Mouse (Mus musculus): Measurements from ENCODE around the gene Tigd2.

Tigd2 gene

DNA sequence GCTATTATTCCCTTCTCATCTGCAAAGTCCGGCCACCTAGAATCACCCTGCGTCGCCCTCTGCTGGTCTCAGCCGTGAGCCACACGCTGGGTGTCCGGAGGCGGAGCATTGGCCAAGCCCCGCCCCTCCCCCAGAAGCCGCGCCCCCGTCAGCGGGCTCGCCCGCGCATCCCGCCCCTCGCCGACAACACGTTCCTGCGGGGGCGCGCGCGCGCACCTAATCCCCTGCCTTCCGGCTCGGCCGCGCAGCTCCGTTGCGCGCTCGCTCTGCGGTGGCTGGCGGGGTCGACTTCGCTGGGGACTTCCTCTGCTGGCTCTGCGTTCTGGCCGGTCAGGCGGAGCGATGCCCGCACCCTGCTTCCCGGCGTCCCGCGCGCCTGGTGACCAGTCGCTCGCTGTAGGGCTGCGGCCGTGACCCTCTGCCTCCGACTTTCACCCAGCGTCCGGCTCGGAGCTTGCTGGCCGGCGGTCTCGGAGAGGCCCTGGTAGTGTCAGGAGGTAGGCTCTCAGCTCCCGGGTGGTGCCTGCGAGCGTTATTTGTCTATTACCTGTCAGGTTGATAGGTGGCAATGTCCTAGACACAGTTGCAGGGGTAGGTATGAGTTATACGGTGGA, at the start of gene Tigd2:
TSS of gene Tigd2 (plus strand) at position 186 of the 614 bp plus-strand sequence.
- in situ Hi-C loops (cut with MboI, MseI): no loop called here

GRCm38 (mm10) chr6:59161801-59162478, 46.7 kb upstream of the Tigd2 start:
- in situ Hi-C loops (cut with MboI, MseI): loop anchor here (10.0 kb wide), 1 partner anchor 547 kb away; no protein-coding TSS in a partner anchor

DNA sequence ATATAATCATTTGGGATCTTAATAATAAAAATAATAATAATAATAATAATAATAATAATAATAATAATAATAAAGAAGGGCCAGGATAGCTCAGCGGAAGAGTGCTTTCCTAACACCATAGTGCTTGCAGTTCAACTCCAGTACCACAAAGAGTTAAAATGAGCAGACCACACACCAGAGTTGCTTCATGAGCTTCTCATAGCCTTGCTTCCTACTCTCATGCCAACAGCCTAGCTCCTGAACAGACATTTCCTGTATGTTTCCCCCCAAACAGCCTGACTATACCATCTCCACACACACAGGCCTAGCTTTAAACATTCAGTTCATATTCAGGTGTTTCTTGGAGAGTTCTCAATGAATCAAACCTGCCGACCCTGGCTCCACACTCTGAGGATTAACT, 45.8 kb upstream of the Tigd2 start:
- in situ Hi-C loops (cut with MboI, MseI): loop anchor here (10.0 kb wide), 1 partner anchor 548 kb away; no protein-coding TSS in a partner anchor

- in situ Hi-C loops (cut with MboI, MseI): loop anchor here (10.0 kb wide), 1 partner anchor 549 kb away; no protein-coding TSS in a partner anchor
Measured at GRCm38 (mm10) chr6:59163407-59163806, 45.3 kb upstream of the Tigd2 start.

GRCm38 (mm10) chr6:59168939-59169338, 39.7 kb upstream of the Tigd2 start:
- in situ Hi-C loops (cut with MboI, MseI): loop anchor here (10.0 kb wide), 1 partner anchor 554 kb away; no protein-coding TSS in a partner anchor

DNA sequence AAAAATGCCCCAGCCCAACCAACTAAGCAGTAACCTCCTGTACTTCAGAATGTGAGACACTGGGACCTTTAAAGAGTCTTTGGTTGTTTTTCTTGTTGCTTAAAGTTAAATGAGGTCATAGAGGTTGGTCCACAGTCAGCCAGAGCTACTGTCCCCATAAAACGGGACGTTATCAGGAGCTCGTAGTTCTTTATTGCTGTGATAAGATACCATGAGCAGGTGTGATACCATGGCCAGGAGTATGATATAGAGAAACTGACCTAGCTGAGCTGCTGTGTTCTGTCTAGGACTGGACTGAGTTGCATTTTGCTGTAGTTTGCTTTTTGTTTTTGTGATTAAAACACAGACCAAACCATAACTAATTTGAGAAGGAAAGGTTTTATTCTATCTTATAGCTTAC, 37.4 kb upstream of the Tigd2 start:
- in situ Hi-C loops (cut with MboI, MseI): no loop called here

DNA sequence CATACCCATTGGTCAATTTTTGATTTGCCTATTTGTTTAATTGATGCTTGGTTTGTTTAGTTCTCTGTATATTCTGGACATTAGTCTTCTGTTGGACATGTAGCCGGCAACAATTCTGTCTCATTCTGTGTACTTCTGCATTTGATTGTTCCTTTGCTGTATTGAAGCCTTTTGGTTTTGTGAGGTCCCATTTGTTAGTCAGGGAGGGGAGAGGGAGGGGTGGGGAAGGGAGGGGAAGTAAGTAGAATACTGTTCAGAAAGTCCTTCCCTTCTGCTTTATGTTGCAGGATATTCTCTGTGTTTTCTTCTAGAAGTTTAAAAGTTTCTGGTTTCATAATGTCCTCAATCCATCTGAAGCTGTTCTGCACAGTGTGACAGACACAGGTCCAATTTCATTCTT, 34.7 kb upstream of the Tigd2 start:
- in situ Hi-C loops (cut with MboI, MseI): no loop called here

DNA sequence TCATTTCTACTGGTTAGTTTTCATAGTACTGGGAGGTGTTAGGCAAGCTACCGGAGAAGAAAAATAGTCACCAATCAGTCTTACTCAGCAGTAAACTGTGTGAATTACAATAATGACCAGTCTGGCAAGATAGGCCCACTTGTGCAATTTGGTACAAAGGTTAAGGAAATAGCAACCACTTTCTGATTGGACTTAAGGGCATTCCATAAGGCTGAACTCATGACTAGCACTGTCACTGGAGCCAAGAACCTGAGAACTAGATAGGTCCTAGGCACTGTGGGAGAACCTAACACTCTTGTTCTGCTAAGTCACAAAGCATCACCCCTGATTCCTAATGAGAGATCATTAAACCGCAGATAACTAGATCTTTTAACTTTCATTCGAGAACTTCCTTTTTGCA, 30.6 kb upstream of the Tigd2 start:
- in situ Hi-C loops (cut with MboI, MseI): loop anchor here (5.0 to 25.0 kb wide), 2 partner anchors 161 to 316 kb away; no protein-coding TSS in a partner anchor

GRCm38 (mm10) chr6:59180376-59180996, 28.2 kb upstream of the Tigd2 start:
- in situ Hi-C loops (cut with MboI, MseI): loop anchor here (25.0 kb wide), 1 partner anchor 318 kb away; no protein-coding TSS in a partner anchor

GRCm38 (mm10) chr6:59185010-59185699, 23.5 kb upstream of the Tigd2 start:
- in situ Hi-C loops (cut with MboI, MseI): loop anchor here (25.0 kb wide), 1 partner anchor 323 kb away; no protein-coding TSS in a partner anchor

GRCm38 (mm10) chr6:59190006-59190405, 18.7 kb upstream of the Tigd2 start:
- in situ Hi-C loops (cut with MboI, MseI): loop anchor here (25.0 kb wide), 1 partner anchor 328 kb away; no protein-coding TSS in a partner anchor

DNA sequence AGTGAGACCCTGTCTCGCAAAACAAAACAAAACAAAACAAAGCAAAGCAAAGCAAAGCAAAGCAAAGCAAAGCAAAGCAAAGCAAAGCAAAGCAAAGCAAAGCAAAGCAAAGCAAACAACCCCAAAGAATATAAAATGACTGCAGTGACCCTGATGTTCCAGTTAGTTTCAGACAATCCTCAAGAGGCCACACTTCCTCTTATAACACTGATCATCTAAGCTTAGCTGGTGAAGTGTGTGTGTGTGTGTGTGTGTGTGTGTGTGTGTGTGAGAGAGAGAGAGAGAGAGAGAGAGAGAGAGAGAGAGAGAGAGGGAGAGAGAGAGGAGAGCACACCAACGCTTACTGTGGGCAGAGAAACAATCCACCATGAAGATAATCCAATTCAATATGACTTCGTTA, 14.2 kb upstream of the Tigd2 start:
- in situ Hi-C loops (cut with MboI, MseI): loop anchor here (25.0 kb wide), 1 partner anchor 332 kb away; no protein-coding TSS in a partner anchor

GRCm38 (mm10) chr6:59195849-59196635, 12.6 kb upstream of the Tigd2 start:
- in situ Hi-C loops (cut with MboI, MseI): loop anchor here (25.0 kb wide), 1 partner anchor 334 kb away; no protein-coding TSS in a partner anchor

- in situ Hi-C loops (cut with MboI, MseI): loop anchor here (25.0 kb wide), 1 partner anchor 334 kb away; no protein-coding TSS in a partner anchor
Measured at GRCm38 (mm10) chr6:59196746-59197145, 11.9 kb upstream of the Tigd2 start.

DNA sequence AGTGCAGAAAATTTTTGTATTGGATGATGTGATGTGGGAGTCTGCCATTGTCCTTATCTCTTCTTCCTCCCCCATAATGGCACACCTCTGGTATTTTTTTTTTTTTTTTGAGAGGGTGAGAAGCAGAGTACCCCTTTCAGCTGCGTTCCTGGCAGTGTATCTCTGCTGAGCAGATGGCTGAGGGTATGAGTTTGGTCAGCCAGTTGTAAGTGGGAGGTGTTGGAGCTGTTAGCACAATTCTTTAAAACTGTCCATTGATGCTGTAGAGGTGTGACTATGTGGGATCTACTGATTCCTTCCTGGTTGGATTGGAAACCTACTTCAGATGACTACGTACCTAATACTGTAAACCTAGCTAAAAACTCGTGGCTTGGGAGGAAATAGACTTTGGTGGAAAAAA, 10.3 kb upstream of the Tigd2 start:
- in situ Hi-C loops (cut with MboI, MseI): loop anchor here (25.0 kb wide), 1 partner anchor 336 kb away; no protein-coding TSS in a partner anchor

- in situ Hi-C loops (cut with MboI, MseI): loop anchor here (25.0 kb wide), 1 partner anchor 337 kb away; no protein-coding TSS in a partner anchor
Measured at GRCm38 (mm10) chr6:59199021-59199420, 9.6 kb upstream of the Tigd2 start.

GRCm38 (mm10) chr6:59207561-59207960, 1.1 kb upstream of the Tigd2 start:
- in situ Hi-C loops (cut with MboI, MseI): no loop called here

- in situ Hi-C loops (cut with MboI, MseI): no loop called here
Measured at GRCm38 (mm10) chr6:59209299-59209707, 633 bp downstream of the Tigd2 start.

DNA sequence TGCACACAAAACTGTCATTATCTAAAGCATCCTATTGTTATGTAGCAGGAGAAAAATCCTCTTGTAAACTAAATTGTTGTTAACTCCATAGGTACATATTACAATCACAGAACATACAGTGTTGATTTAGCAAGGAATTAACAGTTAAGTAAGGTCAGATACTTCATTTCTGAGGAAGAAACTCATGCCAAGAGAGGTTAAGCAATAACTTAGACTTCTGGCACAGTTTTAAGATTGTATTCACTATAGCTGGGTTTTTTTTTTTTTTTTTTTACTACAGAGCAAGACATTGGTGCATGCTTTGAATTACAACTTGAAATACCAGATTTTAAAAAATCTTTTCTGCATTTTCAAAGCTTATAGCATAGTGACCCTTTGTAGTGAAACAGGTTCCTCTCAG, 24.5 kb downstream of the Tigd2 start:
- in situ Hi-C loops (cut with MboI, MseI): no loop called here

GRCm38 (mm10) chr6:59233651-59234050, 25.0 kb downstream of the Tigd2 start:
- in situ Hi-C loops (cut with MboI, MseI): no loop called here
